Comparison of ENCODE assay signal across 14 mouse cellular contexts in genomic region chr17:71120626-71121025, GRCm38 (mm10).
DNase-seq lines count a peak whose midpoint lies in the region; ATAC-seq and TF ChIP-seq lines count a peak whose summit lies in the region.
"Had no signal": no experiment of that assay in that cellular context is flagged by ENCODE, and none has a peak within 500 bp of the region (broad histone marks: within the 10 kb centered on the region; RNA-seq: fewer than 3 reads in every experiment).

No protein-coding gene starts in this region.

- peaks cover 31% of the 10 kb centered on the region for H3K4me1 ChIP-seq in forebrain, embryonic 10.5 days
- H3K4me1 ChIP-seq in forebrain, embryonic 13.5 days: no peaks in the 10 kb centered on the region
- peaks cover 33% of the 10 kb centered on the region for H3K4me1 ChIP-seq in liver, embryonic 12.5 days
- H3K4me1 ChIP-seq in liver, postnatal 0 days (ENCODE audit: insufficient read depth): no peaks in the 10 kb centered on the region; the same call in none of the 2 replicates
- H3K4me1 ChIP-seq in heart, embryonic 16.5 days (ENCODE audit: control insufficient read depth, insufficient read depth, low read length): peaks cover 28% of the 10 kb centered on the region
- H3K4me1 ChIP-seq in lung, embryonic 15.5 days: peaks cover 11% of the 10 kb centered on the region; the same call in 1 of the 2 replicates
- no peaks in the 10 kb centered on the region for H3K4me1 ChIP-seq in cerebellum, adult 2 months (ENCODE audit: control insufficient read depth, insufficient read depth, low read length)
- H3K4me1 ChIP-seq: forebrain, embryonic 15.5 days had no signal

- no peak for DNase-seq in forebrain, embryonic 10.5 days (ENCODE audit: extremely low spot score, low spot score)
- no peak for DNase-seq in liver, postnatal 0 days
- no peak for DNase-seq in cerebellum, adult 2 months
- DNase-seq: adrenal gland, postnatal 25 days; gastrocnemius, postnatal 25 days; thymus, postnatal 14 days had no signal

- H3K4me2 ChIP-seq in forebrain, embryonic 13.5 days: no peak overlapping the region
- H3K4me2 ChIP-seq in liver, embryonic 12.5 days: no peak overlapping the region
- no peak overlapping the region for H3K4me2 ChIP-seq in liver, postnatal 0 days (ENCODE audit: low read depth, low read length)
- H3K4me2 ChIP-seq in heart, embryonic 16.5 days (ENCODE audit: low read depth, low read length): no peak overlapping the region
- H3K4me2 ChIP-seq in lung, embryonic 15.5 days: no peak overlapping the region
- H3K4me2 ChIP-seq: forebrain, embryonic 15.5 days; hindbrain, embryonic 15.5 days had no signal

- no peak for ATAC-seq in forebrain, embryonic 13.5 days
- ATAC-seq in liver, embryonic 12.5 days: no peak
- ATAC-seq in liver, postnatal 0 days: no peak
- ATAC-seq in heart, embryonic 16.5 days (replicated peaks; ENCODE audit: extremely low read depth, insufficient read depth, low FRiP score): peak; percentile 75
- ATAC-seq in lung, embryonic 15.5 days (ENCODE audit: borderline replicate concordance, extremely low read depth, low FRiP score, low TSS enrichment): peak; percentile 50; the same call in 1 of the 2 replicates
- ATAC-seq in granulocyte monocyte progenitor cell, adult 5-6 weeks (replicated peaks; ENCODE audit: poor library complexity, severe bottlenecking): no peak
- ATAC-seq: forebrain, embryonic 15.5 days had no signal

- no peak for TF ChIP-seq POLR2A in cerebellum, adult 2 months (IDR thresholded peaks at IDR 0.05; ENCODE audit: borderline replicate concordance, insufficient read depth, low read length)

- WGBS in forebrain, embryonic 10.5 days: 55% methylated on average over 4 of the region's 6 CpGs
- 58% methylated on average over 6 of the region's 6 CpGs for WGBS in forebrain, embryonic 13.5 days
- WGBS in liver, embryonic 12.5 days (ENCODE audit: insufficient replicate concordance): 59% methylated on average over 5 of the region's 6 CpGs
- WGBS in liver, postnatal 0 days (ENCODE audit: insufficient replicate concordance): 51% methylated on average over 4 of the region's 6 CpGs
- WGBS in heart, embryonic 16.5 days: 24% methylated on average over 6 of the region's 6 CpGs
- 29% methylated on average over 4 of the region's 6 CpGs for WGBS in lung, embryonic 15.5 days
- WGBS in cerebellum, adult 2 months: 32% methylated on average over 5 of the region's 6 CpGs

- no peaks in the 10 kb centered on the region for H3K36me3 ChIP-seq in forebrain, embryonic 10.5 days (replicated peaks)
- no peaks in the 10 kb centered on the region for H3K36me3 ChIP-seq in forebrain, embryonic 13.5 days (ENCODE audit: poor library complexity, severe bottlenecking)
- H3K36me3 ChIP-seq in liver, embryonic 12.5 days: no peaks in the 10 kb centered on the region
- no peaks in the 10 kb centered on the region for H3K36me3 ChIP-seq in liver, postnatal 0 days (replicated peaks; ENCODE audit: insufficient read depth, low read length)
- peaks cover 21% of the 10 kb centered on the region for H3K36me3 ChIP-seq in heart, embryonic 16.5 days (ENCODE audit: control insufficient read depth, insufficient read depth)
- no peaks in the 10 kb centered on the region for H3K36me3 ChIP-seq in lung, embryonic 15.5 days
- H3K36me3 ChIP-seq: forebrain, embryonic 15.5 days; hindbrain, embryonic 15.5 days had no signal

- H3K27ac ChIP-seq in forebrain, embryonic 10.5 days: peak overlapping the region; percentile 49; the same call in 1 of the 2 replicates
- no peak overlapping the region for H3K27ac ChIP-seq in forebrain, embryonic 13.5 days
- H3K27ac ChIP-seq in liver, embryonic 12.5 days: no peak overlapping the region
- no peak overlapping the region for H3K27ac ChIP-seq in liver, postnatal 0 days (ENCODE audit: low read depth)
- H3K27ac ChIP-seq in heart, embryonic 16.5 days (ENCODE audit: low read length): peak overlapping the region; percentile 67
- H3K27ac ChIP-seq in lung, embryonic 15.5 days: peak overlapping the region; percentile 50
- no peak overlapping the region for H3K27ac ChIP-seq in cerebellum, adult 2 months (ENCODE audit: insufficient read depth, low read length)
- H3K27ac ChIP-seq: forebrain, embryonic 15.5 days; hindbrain, embryonic 15.5 days; kidney, postnatal 0 days had no signal

- H3K4me3 ChIP-seq in forebrain, embryonic 10.5 days: no peak overlapping the region
- no peak overlapping the region for H3K4me3 ChIP-seq in forebrain, embryonic 13.5 days
- H3K4me3 ChIP-seq in liver, embryonic 12.5 days: no peak overlapping the region
- H3K4me3 ChIP-seq in liver, postnatal 0 days (ENCODE audit: low read depth, low read length): no peak overlapping the region
- H3K4me3 ChIP-seq in heart, embryonic 16.5 days (ENCODE audit: low read length): no peak overlapping the region
- no peak overlapping the region for H3K4me3 ChIP-seq in lung, embryonic 15.5 days
- H3K4me3 ChIP-seq in cerebellum, adult 2 months (replicated peaks; ENCODE audit: insufficient read depth, low read depth, low read length): no peak overlapping the region
- H3K4me3 ChIP-seq: forebrain, embryonic 15.5 days; hindbrain, embryonic 15.5 days had no signal

- TF ChIP-seq CTCF in liver, postnatal 0 days (IDR thresholded peaks at IDR 0.05; ENCODE audit: low read depth): no peak
- TF ChIP-seq CTCF in cerebellum, adult 2 months (IDR thresholded peaks at IDR 0.05; ENCODE audit: borderline replicate concordance, insufficient read depth, low read depth, low read length): no peak

- no peaks in the 10 kb centered on the region for H3K27me3 ChIP-seq in forebrain, embryonic 10.5 days (ENCODE audit: poor library complexity, severe bottlenecking)
- H3K27me3 ChIP-seq in forebrain, embryonic 13.5 days: no peaks in the 10 kb centered on the region
- no peaks in the 10 kb centered on the region for H3K27me3 ChIP-seq in liver, embryonic 12.5 days (replicated peaks)
- no peaks in the 10 kb centered on the region for H3K27me3 ChIP-seq in liver, postnatal 0 days (ENCODE audit: insufficient read depth, low read length)
- H3K27me3 ChIP-seq in heart, embryonic 16.5 days (ENCODE audit: control insufficient read depth, insufficient read depth, low read length): no peaks in the 10 kb centered on the region
- no peaks in the 10 kb centered on the region for H3K27me3 ChIP-seq in lung, embryonic 15.5 days
- H3K27me3 ChIP-seq in cerebellum, adult 2 months (ENCODE audit: control insufficient read depth, insufficient read depth, low read length): no peaks in the 10 kb centered on the region
- H3K27me3 ChIP-seq: forebrain, embryonic 15.5 days; hindbrain, embryonic 15.5 days had no signal

- no peak overlapping the region for H3K9ac ChIP-seq in forebrain, embryonic 13.5 days
- 0 out of 2 replicates have a peak overlapping the region, but pooled peaks have one; percentile 14 for H3K9ac ChIP-seq in liver, embryonic 12.5 days
- H3K9ac ChIP-seq in liver, postnatal 0 days (replicated peaks): no peak overlapping the region
- H3K9ac ChIP-seq in heart, embryonic 16.5 days (ENCODE audit: low read length): no peak overlapping the region
- H3K9ac ChIP-seq in lung, embryonic 15.5 days: no peak overlapping the region
- H3K9ac ChIP-seq: forebrain, embryonic 15.5 days; hindbrain, embryonic 15.5 days had no signal

- no peaks in the 10 kb centered on the region for H3K9me3 ChIP-seq in forebrain, embryonic 10.5 days
- H3K9me3 ChIP-seq in forebrain, embryonic 13.5 days (replicated peaks): no peaks in the 10 kb centered on the region
- no peaks in the 10 kb centered on the region for H3K9me3 ChIP-seq in liver, embryonic 12.5 days (replicated peaks)
- H3K9me3 ChIP-seq in liver, postnatal 0 days (ENCODE audit: low read length): no peaks in the 10 kb centered on the region
- H3K9me3 ChIP-seq in heart, embryonic 16.5 days (replicated peaks; ENCODE audit: control insufficient read depth, low read length): no peaks in the 10 kb centered on the region
- H3K9me3 ChIP-seq in lung, embryonic 15.5 days: no peaks in the 10 kb centered on the region
- H3K9me3 ChIP-seq: forebrain, embryonic 15.5 days; hindbrain, embryonic 15.5 days had no signal

- no peak for TF ChIP-seq EP300 in liver, postnatal 0 days (IDR thresholded peaks at IDR 0.05; ENCODE audit: low read depth)

Comparison
In these comparisons a context has a peak if more than half of its experiments do, and no peak if none do; other contexts are left out.
1. H3K27ac ChIP-seq: peak in forebrain, embryonic 10.5 days (single experiment), heart, embryonic 16.5 days (single experiment) and lung, embryonic 15.5 days (single experiment); none in forebrain, embryonic 13.5 days (single experiment), liver, embryonic 12.5 days (single experiment), liver, postnatal 0 days (single experiment) and cerebellum, adult 2 months (single experiment).
2. ATAC-seq: peak in heart, embryonic 16.5 days (single experiment) and lung, embryonic 15.5 days (single experiment); none in forebrain, embryonic 13.5 days (single experiment), liver, embryonic 12.5 days (single experiment), liver, postnatal 0 days (single experiment) and granulocyte monocyte progenitor cell, adult 5-6 weeks (single experiment).